Mouse (Mus musculus) midbrain, embryonic 16.5 days (tissue): ENCODE results near the gene Cped1. TPM values are rescaled to one million over a fixed set of nuclear protein-coding genes. Genes with fewer than 3 reads are reported as not detected.
A peak's percentile ranks its signal among the peaks of the same experiment; 100 is the strongest.

Experiments
- ATAC-seq: fragments of 200-750 bp; cut with Nextera tagmentation; 2 replicates; pipeline ENCODE4 v1.8.0; 2017; ENCODE audit warnings: moderate TSS enrichment
- H3K27ac ChIP-seq: fragments of 300-500 bp; sonication (generic); 2 replicates; pipeline ENCODE4 v1.5.1; 2014; ENCODE audit warnings: mild to moderate bottlenecking, low read length, mixed read lengths
- H3K27me3 ChIP-seq: fragments of 300-500 bp; sonication (generic); 2 replicates; pipeline ENCODE4 v1.6.1; 2014; ENCODE audit warnings: low read depth, low read length, mixed read lengths; ENCODE audit not compliant: control insufficient read depth, insufficient read depth
- H3K36me3 ChIP-seq: fragments of 300-500 bp; sonication (generic); 2 replicates; pipeline ENCODE4 v1.6.1; 2014; ENCODE audit warnings: mild to moderate bottlenecking, low read length, moderate library complexity, mixed read lengths; ENCODE audit not compliant: control insufficient read depth, insufficient read depth
- H3K4me1 ChIP-seq: fragments of 300-500 bp; sonication (generic); 2 replicates; pipeline ENCODE4 v1.6.1; 2014; ENCODE audit warnings: mild to moderate bottlenecking, low read length, mixed read lengths; ENCODE audit not compliant: control insufficient read depth, insufficient read depth
- H3K4me2 ChIP-seq: fragments of 300-500 bp; sonication (generic); 2 replicates; pipeline ENCODE4 v1.6.1; 2014; ENCODE audit warnings: mild to moderate bottlenecking, low read length, mixed read lengths
- H3K4me3 ChIP-seq: fragments of 300-500 bp; sonication (generic); 2 replicates; pipeline ENCODE4 v1.5.1; 2014; ENCODE audit warnings: low read depth, mild to moderate bottlenecking, low read length, moderate library complexity, mixed read lengths
- H3K9ac ChIP-seq: fragments of 300-500 bp; sonication (generic); 2 replicates; pipeline ENCODE4 v1.6.1; 2014; ENCODE audit warnings: low read depth, low read length, mixed read lengths
- H3K9me3 ChIP-seq: fragments of 300-500 bp; sonication (generic); replicated peaks from 2 replicates; pipeline ENCODE4 v1.6.1; 2014; ENCODE audit warnings: mild to moderate bottlenecking, low read length, mixed read lengths; ENCODE audit not compliant: control insufficient read depth, poor library complexity, severe bottlenecking
- WGBS: fragments of 180-500 bp; shearing (Covaris S2); extraction: QIAGEN DNeasy Blood & Tissue Kit; methylation state at CpG from one replicate; pipeline ENCODE4 v1.1.7; 2014; 5-methylcytosine and 5-hydroxymethylcytosine counted together
- polyA plus RNA-seq: library from polyadenylated mRNA; unstranded; fragments of >200 nt; fragmentation: Nextera tagmentation; extraction: Ambion mirVana; gene quantifications from 2 replicates; pipeline ENCODE4 v1.2.1, GENCODE M21; 2015

Cped1 gene
- polyA plus RNA-seq, 1 experiment from 2014 or later: 2.1 TPM

- Histone ChIP-seq H3K27me3 (no peaks in the 10 kb centered on the region), H3K27ac (no peak overlapping the region), H3K36me3 (peaks cover 18% of the 10 kb centered on the region), H3K4me2 (no peak overlapping the region), H3K9ac (no peak overlapping the region), H3K4me1 (no peaks in the 10 kb centered on the region), H3K9me3 (no peaks in the 10 kb centered on the region), H3K4me3 (no peak overlapping the region)
- 94% methylated on average over 2 of the region's 2 CpGs for WGBS
- ATAC-seq: no peak
These were observed 8.2 kb upstream of the Cped1 start for GRCm38 (mm10) chr6:21977532-21977931.

GRCm38 (mm10) chr6:21981114-21981513 is 4.6 kb upstream of the Cped1 start:
- 89% methylated on average over 1 of the region's 1 CpGs for WGBS
- no peak overlapping the region for H3K4me2 ChIP-seq
- H3K4me1 ChIP-seq: peaks cover 9% of the 10 kb centered on the region; the same call in 1 of the 2 replicates
- no peaks in the 10 kb centered on the region for H3K9me3 ChIP-seq
- H3K36me3 ChIP-seq: 0 out of 2 replicates have a peak, but pooled peaks cover 4% of the 10 kb centered on the region
- H3K27ac ChIP-seq: no peak overlapping the region
- peaks cover 3% of the 10 kb centered on the region; the same call in 1 of the 2 replicates for H3K27me3 ChIP-seq
- H3K9ac ChIP-seq: no peak overlapping the region
- ATAC-seq: no peak
- H3K4me3 ChIP-seq: no peak overlapping the region

- Histone ChIP-seq H3K27me3 (peaks cover 13% of the 10 kb centered on the region), H3K27ac (no peak overlapping the region), H3K36me3 (no peaks in the 10 kb centered on the region), H3K9ac (peak overlapping the region; percentile 47), H3K9me3 (no peaks in the 10 kb centered on the region), H3K4me2 (peak overlapping the region; percentile 94), H3K4me3 (peak overlapping the region; percentile 45), H3K4me1 (peaks cover 16% of the 10 kb centered on the region)
- WGBS: 7% methylated on average over 16 of the region's 16 CpGs
- ATAC-seq: peak; percentile 67; the same call in 1 of the 2 replicates
These were observed 555 bp upstream of the Cped1 start for GRCm38 (mm10) chr6:21984990-21985731.

DNA sequence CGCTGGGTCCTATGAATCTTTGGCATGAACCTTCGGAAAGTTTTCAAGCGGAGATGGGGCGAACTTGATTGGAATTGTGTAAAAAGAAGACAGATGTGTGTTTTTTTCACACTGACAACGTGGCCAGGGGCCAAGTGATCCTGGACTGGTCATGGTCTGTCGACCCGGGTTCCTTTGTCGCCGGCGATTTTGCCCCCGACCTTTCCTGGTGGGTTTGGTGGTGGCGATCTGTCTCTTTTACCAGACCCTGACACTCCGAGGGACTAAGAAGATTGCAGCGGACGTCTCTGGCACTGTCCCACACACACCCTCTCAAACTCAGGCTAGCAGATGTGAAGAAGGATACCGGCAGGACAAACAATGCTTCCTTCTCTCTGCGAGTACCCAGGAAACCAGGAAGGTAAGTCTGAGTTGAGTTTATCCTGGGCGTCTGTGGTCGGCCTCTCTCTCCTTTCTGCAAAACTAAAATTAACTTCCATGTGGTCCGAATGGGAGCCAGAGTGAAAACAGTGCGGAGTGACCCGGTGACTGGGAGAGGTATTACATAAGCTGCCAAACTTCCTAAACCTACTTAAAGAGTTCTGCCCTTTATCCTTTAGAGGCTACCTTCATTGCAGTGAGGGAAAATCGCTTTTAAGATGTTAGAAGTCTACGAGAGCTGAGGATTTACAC is 1.1 kb downstream of the Cped1 start:
- 7% methylated on average over 24 of the region's 24 CpGs for WGBS
- Histone ChIP-seq H3K9ac (peak overlapping the region; percentile 47; the same call in 1 of the 2 replicates), H3K9me3 (no peaks in the 10 kb centered on the region)

GRCm38 (mm10) chr6:21987554-21987953 is 1.8 kb downstream of the Cped1 start:
- no peak overlapping the region for H3K27ac ChIP-seq
- H3K36me3 ChIP-seq: no peaks in the 10 kb centered on the region
- H3K27me3 ChIP-seq: peaks cover 13% of the 10 kb centered on the region
- no peak overlapping the region for H3K9ac ChIP-seq
- 96% methylated on average over 2 of the region's 2 CpGs for WGBS
- no peaks in the 10 kb centered on the region for H3K9me3 ChIP-seq
- H3K4me3 ChIP-seq: no peak overlapping the region
- H3K4me2 ChIP-seq: no peak overlapping the region
- ATAC-seq: no peak
- peaks cover 16% of the 10 kb centered on the region for H3K4me1 ChIP-seq

More for the DNA sequence above, 1.1 kb downstream of the Cped1 start:
- no peak for ATAC-seq
- H3K27ac ChIP-seq: no peak overlapping the region
- no peaks in the 10 kb centered on the region for H3K36me3 ChIP-seq
- H3K27me3 ChIP-seq: peaks cover 13% of the 10 kb centered on the region
- H3K4me3 ChIP-seq: peak overlapping the region; percentile 45
- peaks cover 16% of the 10 kb centered on the region for H3K4me1 ChIP-seq
- peak overlapping the region; percentile 94 for H3K4me2 ChIP-seq

- no peak overlapping the region for H3K9ac ChIP-seq
- H3K4me2 ChIP-seq: no peak overlapping the region
- H3K27ac ChIP-seq: no peak overlapping the region
- no peaks in the 10 kb centered on the region for H3K36me3 ChIP-seq
- 90% methylated on average over 5 of the region's 5 CpGs for WGBS
- no peaks in the 10 kb centered on the region for H3K9me3 ChIP-seq
- H3K4me3 ChIP-seq: no peak overlapping the region
- H3K27me3 ChIP-seq: peaks cover 13% of the 10 kb centered on the region
- no peak for ATAC-seq
- peaks cover 16% of the 10 kb centered on the region for H3K4me1 ChIP-seq
These were observed 2.6 kb downstream of the Cped1 start for GRCm38 (mm10) chr6:21988296-21988695.

GRCm38 (mm10) chr6:21989081-21989480 is 3.4 kb downstream of the Cped1 start:
- no peak for ATAC-seq
- Histone ChIP-seq H3K9me3 (no peaks in the 10 kb centered on the region), H3K4me3 (no peak overlapping the region), H3K9ac (no peak overlapping the region), H3K36me3 (no peaks in the 10 kb centered on the region), H3K27ac (no peak overlapping the region), H3K4me2 (no peak overlapping the region), H3K27me3 (peaks cover 13% of the 10 kb centered on the region), H3K4me1 (peaks cover 16% of the 10 kb centered on the region)
- WGBS: 86% methylated on average over 4 of the region's 4 CpGs

- Histone ChIP-seq H3K4me3 (no peak overlapping the region), H3K27me3 (peaks cover 13% of the 10 kb centered on the region), H3K9me3 (no peaks in the 10 kb centered on the region), H3K4me1 (peaks cover 13% of the 10 kb centered on the region), H3K9ac (no peak overlapping the region), H3K27ac (no peak overlapping the region), H3K4me2 (no peak overlapping the region), H3K36me3 (no peaks in the 10 kb centered on the region)
- WGBS: 75% methylated on average over 9 of the region's 9 CpGs
- ATAC-seq: no peak
These were observed 4.7 kb downstream of the Cped1 start for GRCm38 (mm10) chr6:21990181-21991135.
